Mouse (Mus musculus) monocyte, adult 2 months (primary cell): ENCODE results near the gene Vipr1.

ENCODE experiments used
- DNase-seq, 2 experiments: peaks; one replicate each; pipeline ENCODE4 v3.0.0; 2022; ENCODE audit warnings: low spot score in 2 of 2, low read depth in 1 of 2

Gene Vipr1

GRCm38 (mm10) chr9:121632891-121633290 is 9.6 kb upstream of the Vipr1 start:
- DNase-seq, result no peak

- DNase-seq, result no peak
Observed at GRCm38 (mm10) chr9:121633306-121633705, 9.2 kb upstream of the Vipr1 start.

DNA sequence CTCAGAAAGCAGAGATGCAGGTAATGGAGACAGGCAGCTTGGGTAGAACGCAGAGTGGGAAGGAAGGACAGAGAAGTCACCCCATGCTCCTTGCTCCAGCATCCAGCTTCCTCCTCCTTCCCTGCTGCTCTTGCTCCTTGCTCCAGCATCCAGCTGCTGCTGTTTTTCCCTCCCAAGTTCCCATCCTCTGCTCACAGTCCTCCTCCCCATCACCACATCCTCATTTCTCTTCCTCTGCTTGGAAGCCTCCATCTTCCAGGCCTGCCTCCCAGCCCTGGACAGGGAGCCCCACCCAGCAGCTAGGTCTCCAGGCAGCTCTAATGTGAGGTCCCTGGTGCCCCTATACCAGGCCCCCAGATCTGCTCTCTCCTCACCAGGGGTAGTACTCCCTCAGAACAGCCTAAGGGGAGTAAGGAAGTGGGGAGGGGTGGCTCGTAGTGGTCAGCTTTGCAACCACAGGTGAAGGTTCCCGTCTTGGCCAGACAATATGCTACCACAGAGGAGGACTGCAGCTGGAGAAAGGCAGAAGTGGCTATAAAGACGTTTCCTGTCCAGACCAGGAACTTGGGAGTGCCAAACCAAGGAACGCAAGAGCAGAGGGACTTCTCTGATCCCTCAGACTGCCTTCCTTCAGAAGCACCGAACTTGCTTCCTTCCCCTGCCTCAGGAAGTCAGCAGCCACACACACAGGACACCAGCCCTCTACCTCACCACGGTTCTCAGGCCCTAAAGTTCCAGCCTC is 6.5 kb upstream of the Vipr1 start:
- no peak for DNase-seq

GRCm38 (mm10) chr9:121639790-121640189 is 2.7 kb upstream of the Vipr1 start:
- DNase-seq, result no peak

DNA sequence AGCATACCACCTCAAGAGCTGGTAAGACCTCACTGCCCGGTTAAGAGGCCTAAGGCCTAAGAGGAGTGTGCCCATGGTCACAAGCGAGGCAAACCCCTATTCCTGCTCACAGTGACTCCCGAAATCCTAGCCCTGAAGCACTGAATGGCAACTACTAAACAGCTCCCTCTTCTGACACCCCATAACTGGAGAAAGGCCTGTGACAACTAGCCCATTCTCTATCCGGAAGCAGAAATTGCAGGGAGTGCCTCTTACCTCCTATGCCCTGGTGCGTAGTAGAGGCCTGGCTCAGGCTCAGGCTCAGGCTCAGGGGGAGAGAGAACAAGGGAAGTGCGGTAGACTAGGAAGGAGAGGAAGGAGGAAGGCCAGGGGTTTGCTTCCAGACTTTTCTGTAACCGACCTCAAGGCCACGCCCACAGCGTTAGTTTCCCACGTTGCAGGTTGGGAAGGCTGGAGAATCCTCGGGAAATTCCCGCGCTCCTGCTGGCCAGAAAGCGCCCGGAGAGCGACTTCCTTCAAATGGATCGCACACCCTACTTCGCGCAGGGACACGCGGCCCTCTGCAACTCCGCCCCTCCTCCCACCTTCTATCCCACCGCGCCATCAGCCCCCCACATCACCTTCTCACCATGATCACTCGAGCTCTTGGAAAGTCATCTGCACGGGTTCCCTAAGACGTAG is 1.1 kb upstream of the Vipr1 start:
- no peak for DNase-seq

DNA sequence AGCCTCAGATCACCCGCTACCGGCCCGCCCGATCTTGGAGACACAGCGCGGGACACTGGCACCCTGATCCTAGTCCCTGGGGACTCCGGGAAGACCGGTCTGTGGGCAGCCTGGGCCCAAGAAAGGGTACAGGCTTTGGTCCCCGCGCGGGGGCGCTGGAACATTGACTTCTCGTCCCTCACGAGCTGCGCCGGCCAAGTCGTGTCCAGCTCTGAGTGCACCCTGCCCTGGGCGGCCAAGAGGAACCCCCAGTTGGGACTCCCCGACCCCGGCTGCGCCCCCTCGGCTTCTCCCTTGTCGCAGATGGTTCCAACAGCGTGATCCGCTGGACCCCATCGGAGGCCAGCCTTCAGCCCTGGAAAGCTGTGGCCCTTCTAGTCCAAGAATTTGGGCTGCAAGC is 515 bp upstream of the Vipr1 start, which contains the start of gene Lyzl4:
Gene Lyzl4 (minus strand): TSS at position 96 of the 400 bp plus-strand sequence.
- peak in 1 of 2 experiments; percentile 41 for DNase-seq

GRCm38 (mm10) chr9:121644855-121645254 is 2.3 kb downstream of the Vipr1 start:
- no peak for DNase-seq

DNA sequence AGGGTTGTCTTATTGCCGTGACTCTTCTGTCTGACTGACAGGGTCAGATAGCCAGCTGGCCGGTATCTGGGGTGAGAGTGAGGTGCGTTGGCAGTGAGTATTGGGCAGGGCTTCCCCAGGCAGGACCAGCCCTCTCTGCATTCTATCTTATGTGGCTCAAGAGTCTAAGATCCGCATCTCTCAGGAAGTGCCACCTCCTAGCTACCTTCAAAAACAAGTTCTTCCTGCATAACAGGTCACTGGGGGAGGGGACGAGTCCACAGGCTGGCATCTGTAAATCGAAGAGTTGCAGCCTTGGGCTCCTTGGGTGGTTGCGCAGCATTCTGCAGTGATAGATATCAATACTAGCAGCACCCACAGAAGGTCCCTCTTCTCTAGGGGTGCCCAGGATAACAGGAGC is 4.5 kb downstream of the Vipr1 start:
- no peak for DNase-seq

DNA sequence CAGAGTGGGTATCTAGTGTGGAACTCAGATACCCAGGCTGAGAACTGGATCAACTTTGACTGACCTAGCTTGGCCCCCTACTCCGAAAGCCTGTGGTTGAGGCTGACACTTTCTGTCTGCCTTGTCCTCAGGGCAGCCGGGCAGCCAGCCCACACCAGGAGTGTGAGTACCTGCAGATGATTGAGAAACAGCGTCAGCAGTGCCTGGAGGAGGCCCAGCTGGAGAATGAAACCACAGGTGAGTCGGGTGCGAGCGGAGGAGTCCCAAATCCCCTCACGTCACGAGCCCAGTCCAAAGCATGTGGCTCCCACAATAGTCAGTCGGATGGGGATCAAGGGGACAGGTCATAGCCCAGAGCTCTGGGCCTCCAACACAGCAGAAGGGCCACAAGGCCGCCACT is 11.2 kb downstream of the Vipr1 start:
- DNase-seq, result no peak

DNA sequence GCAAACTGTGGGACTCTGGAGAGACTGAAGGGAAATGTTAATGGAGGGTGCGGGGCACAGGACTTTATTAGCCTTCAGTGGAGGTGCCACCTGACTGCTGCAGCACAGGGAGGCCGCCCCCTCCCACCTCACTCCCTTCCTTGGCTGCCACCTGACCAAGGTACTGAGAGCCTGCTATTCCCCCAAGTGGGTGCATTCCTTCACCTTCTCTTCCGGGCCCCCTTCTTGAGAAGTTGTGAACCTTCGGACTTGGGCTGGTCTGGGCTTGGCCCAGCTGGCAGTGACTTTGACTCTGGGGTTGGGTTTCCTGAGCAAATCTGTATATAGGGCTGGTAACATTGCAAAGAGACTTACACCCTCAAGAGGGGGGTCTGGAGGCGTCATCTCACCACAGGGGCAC is 13.8 kb downstream of the Vipr1 start:
- DNase-seq, result no peak

DNA sequence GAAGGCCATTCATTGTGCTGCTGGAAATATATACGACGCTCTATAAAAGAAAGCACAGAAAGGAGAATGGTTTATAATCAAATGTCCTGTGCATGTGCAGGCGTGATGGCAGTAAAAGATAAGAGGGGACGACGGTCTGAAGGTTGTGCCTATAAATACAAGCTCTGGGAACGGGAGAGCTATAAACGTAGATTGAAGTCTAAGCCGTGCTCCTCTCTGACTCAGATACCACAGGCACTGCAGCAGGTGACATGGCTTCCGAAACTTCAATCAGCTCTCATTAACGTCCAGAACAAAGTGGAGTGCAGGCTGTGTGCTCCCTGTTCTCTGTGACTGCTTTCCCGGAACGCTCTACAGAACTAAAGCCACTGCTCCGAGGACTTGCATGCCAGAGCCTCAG is 14.6 kb downstream of the Vipr1 start:
- no peak for DNase-seq

GRCm38 (mm10) chr9:121658248-121658647 is 15.7 kb downstream of the Vipr1 start:
- DNase-seq, result no peak

GRCm38 (mm10) chr9:121659791-121660190 is 17.3 kb downstream of the Vipr1 start:
- no peak for DNase-seq

- DNase-seq, result no peak
Observed at GRCm38 (mm10) chr9:121663467-121663866, 21.0 kb downstream of the Vipr1 start.

DNA sequence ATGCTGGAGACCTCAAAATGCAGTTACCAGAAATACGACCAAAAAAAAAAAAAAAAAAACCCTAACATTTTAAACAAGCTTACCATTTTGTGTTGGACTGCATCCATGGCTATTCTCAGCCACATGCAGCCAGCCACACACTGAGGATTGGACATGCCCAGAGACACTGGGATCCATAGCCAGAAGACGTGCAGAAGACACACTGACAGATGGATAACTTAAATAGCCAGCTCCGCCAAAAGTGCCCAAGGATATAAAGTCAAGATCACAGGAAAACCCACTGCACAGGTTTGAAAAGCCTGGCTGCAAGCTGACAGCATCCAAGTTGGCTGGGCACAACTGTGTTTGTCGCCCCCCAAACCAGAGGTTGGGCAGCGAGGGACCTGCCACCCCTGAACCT is 21.6 kb downstream of the Vipr1 start:
- no peak for DNase-seq

DNA sequence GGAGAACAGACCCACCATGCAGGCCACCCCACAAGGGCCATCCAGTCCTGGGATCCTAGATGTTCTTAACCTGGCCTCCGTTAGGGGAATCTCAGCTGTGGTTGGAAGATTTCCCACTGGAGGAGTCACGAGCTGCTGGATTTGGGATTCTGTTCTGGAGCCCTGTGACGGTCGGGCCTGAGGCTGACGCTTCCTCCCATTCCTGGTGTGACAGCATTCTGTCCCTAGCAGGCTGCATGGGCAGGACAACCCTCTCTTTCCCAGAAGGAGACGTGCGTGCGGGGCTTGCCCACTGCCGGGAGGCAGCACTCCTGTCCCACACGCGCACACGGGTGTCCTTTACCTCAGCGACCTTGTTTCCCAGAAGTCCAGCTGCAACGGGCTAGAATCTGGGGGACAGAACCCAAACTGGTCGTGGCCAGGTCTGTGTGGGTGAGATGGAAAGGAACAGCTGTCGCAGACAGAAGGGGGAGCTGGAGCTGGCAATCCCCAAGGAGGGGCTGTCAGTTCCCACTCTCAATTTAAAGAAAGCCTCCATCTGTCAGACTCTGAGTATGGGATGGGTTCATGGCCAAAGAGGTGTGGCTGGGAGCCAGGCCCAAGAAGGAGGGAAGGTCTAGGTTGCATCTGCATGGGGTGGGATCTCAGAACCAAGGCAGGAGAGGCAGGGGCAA is 24.6 kb downstream of the Vipr1 start:
- no peak for DNase-seq

DNA sequence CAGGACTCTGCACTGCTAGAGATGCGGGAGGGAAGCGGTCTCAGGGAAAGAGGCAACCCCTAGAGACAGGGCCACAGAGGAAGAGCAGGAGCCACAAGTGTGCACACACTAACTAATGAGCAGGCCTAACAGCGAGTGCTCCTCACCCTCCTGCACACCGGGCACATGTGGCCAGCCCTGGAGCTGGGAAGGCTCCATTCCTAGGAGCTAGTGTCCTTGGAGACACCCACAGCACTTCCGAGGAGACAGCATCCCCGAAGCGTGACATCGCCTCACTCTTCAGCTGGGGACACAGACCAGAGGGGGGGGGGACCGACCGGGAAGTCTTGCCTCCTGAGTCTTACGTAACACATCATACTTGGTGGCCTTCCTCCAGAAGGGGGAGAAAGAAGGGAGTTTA is 25.3 kb downstream of the Vipr1 start:
- DNase-seq, result no peak

- DNase-seq, result peak in 1 of 2 experiments; percentile 15
Observed at GRCm38 (mm10) chr9:121669348-121669791, 26.9 kb downstream of the Vipr1 start.

- no peak for DNase-seq
Observed at GRCm38 (mm10) chr9:121671300-121671699, 28.8 kb downstream of the Vipr1 start.

DNA sequence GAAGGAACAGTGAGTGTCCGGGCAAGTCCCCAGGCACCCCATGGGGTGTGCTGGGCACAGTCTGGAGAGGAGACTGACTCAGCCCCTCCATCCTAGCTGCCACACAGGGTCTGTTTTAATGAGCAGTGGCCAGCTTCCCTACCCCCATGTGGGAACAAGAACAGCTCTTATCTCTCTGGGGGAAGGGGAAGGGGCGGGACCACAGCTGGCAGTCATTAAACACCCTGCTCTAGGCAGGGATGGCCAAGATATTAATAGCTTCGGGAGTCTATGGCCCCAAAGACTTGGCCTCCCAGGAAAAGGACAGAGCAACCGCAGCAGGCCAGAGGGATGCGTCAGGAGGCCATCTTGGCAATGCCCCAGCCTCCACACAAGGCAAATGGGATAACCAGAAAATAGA is 29.8 kb downstream of the Vipr1 start:
- no peak for DNase-seq

- no peak for DNase-seq
Observed at GRCm38 (mm10) chr9:121673716-121674115, 31.2 kb downstream of the Vipr1 start.

DNA sequence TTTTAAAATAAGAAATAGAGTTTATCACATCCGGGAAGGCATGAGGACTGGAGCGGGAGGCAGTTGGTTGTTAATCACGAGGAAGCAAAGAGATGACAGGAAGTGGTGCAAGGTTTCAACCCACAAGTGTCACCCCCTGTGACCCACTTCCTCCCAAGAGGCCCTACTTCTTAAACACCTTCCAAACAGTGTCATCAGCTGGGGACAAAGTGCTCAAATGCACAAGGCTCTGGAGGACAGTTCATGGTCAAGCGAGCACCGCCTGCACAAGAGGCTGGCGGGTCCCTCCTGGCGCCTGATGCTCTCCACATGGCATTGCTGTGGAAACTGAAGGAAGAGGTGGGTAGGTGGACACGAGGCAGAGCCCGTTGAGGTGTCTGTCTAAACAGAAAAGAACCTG is 32.5 kb downstream of the Vipr1 start:
- peak; percentile 40 to 42 for DNase-seq
